Mouse (Mus musculus) inflammation-experienced regulatory T-cells, adult 6 months (primary cell): ENCODE measurements around the gene Ric8a. TPM values are rescaled to one million over a fixed set of nuclear protein-coding genes. Genes with fewer than 3 reads are reported as not detected.
A peak's percentile ranks its signal among the peaks of the same experiment; 100 is the strongest.

Experiments
- ATAC-seq: one replicate; pipeline ENCODE4 v1.8.0; 2017
- polyA plus RNA-seq, 3 experiments: library from polyadenylated mRNA; unstranded; fragments of 100-300 nt; shearing (Covaris generic); gene quantifications; one replicate each; pipeline ENCODE4 v1.2.1; 2017

The Ric8a gene
- 10 to 100 TPM; 57.0 to 69.1 (median 66.3) TPM for polyA plus RNA-seq

GRCm38 (mm10) chr7:140856785-140857549 is at the start of gene Ric8a:
Gene Ric8a, plus strand, starts transcription at chr7:140856957.
- peak; percentile 65 for ATAC-seq

- no peak for ATAC-seq
Observed at GRCm38 (mm10) chr7:140810496-140810895, 46.3 kb upstream of the Ric8a start.

- ATAC-seq = no peak
Observed at GRCm38 (mm10) chr7:140811714-140812113, 45.0 kb upstream of the Ric8a start.

GRCm38 (mm10) chr7:140812850-140813249 is 43.9 kb upstream of the Ric8a start:
- ATAC-seq = no peak

- ATAC-seq = no peak
Observed at GRCm38 (mm10) chr7:140820173-140820572, 36.6 kb upstream of the Ric8a start.

GRCm38 (mm10) chr7:140821305-140821652 is 35.5 kb upstream of the Ric8a start:
- no peak for ATAC-seq

- ATAC-seq = no peak
Observed at GRCm38 (mm10) chr7:140821653-140822329, 35.0 kb upstream of the Ric8a start, which contains the start of gene Zfp941. Gene Zfp941, minus strand, starts transcription at chr7:140822178.

GRCm38 (mm10) chr7:140822731-140823130 is 34.0 kb upstream of the Ric8a start:
- ATAC-seq = no peak

GRCm38 (mm10) chr7:140828171-140828881 is 28.4 kb upstream of the Ric8a start:
- no peak for ATAC-seq

- no peak for ATAC-seq
Observed at GRCm38 (mm10) chr7:140831447-140831846, 25.3 kb upstream of the Ric8a start.

- ATAC-seq = no peak
Observed at GRCm38 (mm10) chr7:140833341-140833740, 23.4 kb upstream of the Ric8a start.

- no peak for ATAC-seq
Observed at GRCm38 (mm10) chr7:140834968-140835757, 21.6 kb upstream of the Ric8a start, which contains the start of gene Urah. Gene Urah, plus strand, starts transcription at chr7:140835018.

- ATAC-seq = no peak
Observed at GRCm38 (mm10) chr7:140835758-140836087, 21.0 kb upstream of the Ric8a start.

GRCm38 (mm10) chr7:140836243-140837115 is 20.3 kb upstream of the Ric8a start:
- no peak for ATAC-seq

- no peak for ATAC-seq
Observed at GRCm38 (mm10) chr7:140839556-140839955, 17.2 kb upstream of the Ric8a start.

GRCm38 (mm10) chr7:140840750-140841735 is 15.7 kb upstream of the Ric8a start:
- ATAC-seq = no peak

GRCm38 (mm10) chr7:140843806-140844205 is 13.0 kb upstream of the Ric8a start:
- ATAC-seq = no peak

- peak; percentile 87 for ATAC-seq
Observed at GRCm38 (mm10) chr7:140844905-140845665, 11.7 kb upstream of the Ric8a start, which contains the start of gene Scgb1c1. Gene Scgb1c1, plus strand, starts transcription at chr7:140845547.

- no peak for ATAC-seq
Observed at GRCm38 (mm10) chr7:140845683-140846082, 11.1 kb upstream of the Ric8a start.
